Mouse (Mus musculus) stomach, embryonic 15.5 days (tissue): Measurements from ENCODE around the gene Med7. TPM values are rescaled to one million over a fixed set of nuclear protein-coding genes. Genes with fewer than 3 reads are reported as not detected.
A peak's percentile ranks its signal among the peaks of the same experiment; 100 is the strongest.

ENCODE experiments used
- ATAC-seq: fragments of 200-750 bp; cut with Nextera tagmentation; 2 replicates; pipeline ENCODE4 v1.8.0; 2017; ENCODE audit warnings: low read depth, moderate number of reproducible peaks, moderate TSS enrichment; ENCODE audit not compliant: insufficient read depth, low FRiP score
- H3K27ac ChIP-seq: fragments of 300-500 bp; sonication (generic); 2 replicates; pipeline ENCODE4 v1.5.1; 2015; ENCODE audit warnings: mild to moderate bottlenecking, inconsistent platforms
- H3K27me3 ChIP-seq: fragments of 300-500 bp; sonication (generic); replicated peaks from 2 replicates; pipeline ENCODE4 v1.6.1; 2015; ENCODE audit warnings: inconsistent platforms
- H3K36me3 ChIP-seq: fragments of 300-500 bp; sonication (generic); 2 replicates; pipeline ENCODE4 v1.6.1; 2015; ENCODE audit warnings: inconsistent platforms
- H3K4me1 ChIP-seq: fragments of 300-500 bp; sonication (generic); 2 replicates; pipeline ENCODE4 v1.6.1; 2015; ENCODE audit warnings: inconsistent platforms
- H3K4me2 ChIP-seq: fragments of 300-500 bp; sonication (generic); 2 replicates; pipeline ENCODE4 v1.6.1; 2015; ENCODE audit warnings: mild to moderate bottlenecking, inconsistent platforms
- H3K4me3 ChIP-seq: fragments of 300-500 bp; sonication (generic); replicated peaks from 2 replicates; pipeline ENCODE4 v1.5.1; 2015; ENCODE audit warnings: inconsistent platforms
- H3K9ac ChIP-seq: fragments of 300-500 bp; sonication (generic); 2 replicates; pipeline ENCODE4 v1.6.1; 2015; ENCODE audit warnings: inconsistent platforms
- H3K9me3 ChIP-seq: fragments of 300-500 bp; sonication (generic); 2 replicates; pipeline ENCODE4 v1.6.1; 2016; ENCODE audit warnings: inconsistent platforms
- WGBS: fragments of 180-500 bp; shearing (Covaris S2); methylation state at CpG from one replicate; pipeline ENCODE4 v1.1.7; 2015; 5-methylcytosine and 5-hydroxymethylcytosine counted together
- polyA plus RNA-seq: library from polyadenylated mRNA; unstranded; fragments of >200 nt; fragmentation: Nextera tagmentation; extraction: Ambion mirVana; gene quantifications from 2 replicates; pipeline ENCODE4 v1.2.1, GENCODE M21; 2015

Med7 gene
- polyA plus RNA-seq = 64.7 and 65.4 TPM in 2 replicates

- Histone ChIP-seq H3K9ac (peak within 1 kb of the TSS; percentile 95), H3K4me3 (peak within 1 kb of the TSS; percentile 97), H3K36me3 (peaks cover 12% of the 10 kb centered on the region; the same call in 1 of the 2 replicates), H3K4me2 (peak within 1 kb of the TSS; percentile 77), H3K27me3 (no peaks in the 10 kb centered on the region), H3K9me3 (no peaks in the 10 kb centered on the region), H3K27ac (peak within 1 kb of the TSS; percentile 95), H3K4me1 (0 out of 2 replicates have a peak, but pooled peaks cover 2% of the 10 kb centered on the region)
- WGBS = under 1% methylated on average over 58 of the region's 59 CpGs
- peak; percentile 99 for ATAC-seq
These were observed at the start of gene Med7 for GRCm38 (mm10) chr11:46436760-46437458. Gene Med7, plus strand, starts transcription at chr11:46436925.

GRCm38 (mm10) chr11:46387061-46387460 is 49.7 kb upstream of the Med7 start:
- whole genome bisulfite sequencing = 81% methylated on average over 8 of the region's 8 CpGs
- no peak overlapping the region for H3K9ac ChIP-seq
- no peak overlapping the region for H3K27ac ChIP-seq
- no peak for ATAC-seq
- no peaks in the 10 kb centered on the region for H3K36me3 ChIP-seq
- H3K4me1 ChIP-seq = no peaks in the 10 kb centered on the region
- H3K4me2 ChIP-seq = no peak overlapping the region
- no peak overlapping the region for H3K4me3 ChIP-seq
- no peaks in the 10 kb centered on the region for H3K27me3 ChIP-seq
- H3K9me3 ChIP-seq = no peaks in the 10 kb centered on the region

DNA sequence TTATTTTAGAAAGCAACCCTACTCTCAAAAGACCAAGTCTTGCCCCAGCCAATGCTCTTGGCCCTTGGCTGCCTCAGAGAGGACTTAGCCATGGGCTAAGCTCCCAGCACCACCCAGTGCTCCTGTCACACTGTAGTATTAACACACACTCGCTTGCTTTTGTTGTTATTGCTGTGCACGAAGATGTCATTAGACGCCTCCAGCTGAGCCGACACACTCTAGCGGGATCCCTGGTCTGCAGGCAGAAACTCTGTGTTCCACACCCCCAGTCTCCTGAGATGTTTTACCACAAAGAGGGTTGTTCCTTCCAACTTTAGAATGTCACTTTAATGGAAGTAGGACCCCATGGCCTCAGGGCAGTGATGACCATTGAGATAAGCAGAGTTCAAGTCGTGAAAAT is 48.3 kb upstream of the Med7 start:
- H3K9ac ChIP-seq = no peak overlapping the region
- no peaks in the 10 kb centered on the region for H3K36me3 ChIP-seq
- no peak overlapping the region for H3K27ac ChIP-seq
- H3K4me1 ChIP-seq = no peaks in the 10 kb centered on the region
- WGBS = 71% methylated on average over 6 of the region's 6 CpGs
- H3K4me3 ChIP-seq = no peak overlapping the region
- H3K4me2 ChIP-seq = no peak overlapping the region
- H3K27me3 ChIP-seq = no peaks in the 10 kb centered on the region
- ATAC-seq = no peak
- no peaks in the 10 kb centered on the region for H3K9me3 ChIP-seq

DNA sequence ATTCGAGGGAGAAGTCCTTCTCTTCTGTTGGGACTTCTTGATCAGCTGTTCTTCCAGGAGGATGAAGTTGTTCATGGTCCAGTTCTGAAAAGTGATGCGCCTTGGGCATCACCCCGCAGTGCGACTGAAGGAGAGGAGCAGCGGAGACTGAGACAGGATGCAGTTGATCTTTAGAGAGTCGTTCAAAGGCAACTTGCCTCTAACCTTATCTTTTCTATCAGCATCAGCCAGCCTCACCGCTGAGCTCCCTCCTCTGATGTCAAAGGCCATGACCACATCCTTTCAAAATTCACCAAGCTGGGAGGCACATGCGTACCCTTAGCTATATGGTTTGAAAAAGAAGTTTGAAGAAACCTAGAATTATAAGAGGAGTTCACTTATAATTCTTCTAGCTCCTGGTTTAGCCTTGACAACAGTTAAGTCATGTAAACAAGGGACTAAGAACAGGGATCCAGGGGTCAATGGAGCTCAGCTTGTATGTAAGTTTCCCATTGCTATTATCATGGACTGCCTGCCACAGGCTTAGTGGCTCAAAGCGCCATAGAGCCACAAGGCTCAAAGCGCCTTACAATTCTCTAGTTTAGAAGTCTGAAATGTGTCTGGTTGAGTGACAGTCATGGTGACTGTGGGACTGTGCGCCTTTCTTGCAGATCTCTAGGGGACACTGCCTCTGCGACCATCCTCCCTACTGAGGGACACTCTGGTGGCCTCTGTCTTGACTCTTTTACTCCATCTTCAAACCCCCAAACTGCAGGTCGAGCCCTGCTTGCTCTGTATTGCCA is 47.2 kb upstream of the Med7 start, which contains the start of gene Itk:
Gene Itk (minus strand): TSS at position 180 of the 782 bp plus-strand sequence.
- ATAC-seq = no peak
- 75% methylated on average over 13 of the region's 13 CpGs for WGBS
- H3K27ac ChIP-seq = no peak within 1 kb of the TSS

GRCm38 (mm10) chr11:46390621-46391020 is 46.1 kb upstream of the Med7 start:
- Histone ChIP-seq H3K4me3 (no peak overlapping the region), H3K9me3 (no peaks in the 10 kb centered on the region), H3K36me3 (no peaks in the 10 kb centered on the region), H3K4me2 (no peak overlapping the region), H3K9ac (no peak overlapping the region), H3K4me1 (no peaks in the 10 kb centered on the region), H3K27me3 (no peaks in the 10 kb centered on the region), H3K27ac (no peak overlapping the region)
- ATAC-seq = no peak
- 62% methylated on average over 3 of the region's 3 CpGs for WGBS

More for the DNA sequence above, 47.2 kb upstream of the Med7 start, which contains the start of gene Itk:
- H3K9me3 ChIP-seq = no peaks in the 10 kb centered on the region
- H3K27me3 ChIP-seq = no peaks in the 10 kb centered on the region
- H3K4me1 ChIP-seq = no peaks in the 10 kb centered on the region
- no peak within 1 kb of the TSS for H3K9ac ChIP-seq
- no peaks in the 10 kb centered on the region for H3K36me3 ChIP-seq
- H3K4me2 ChIP-seq = no peak within 1 kb of the TSS
- no peak within 1 kb of the TSS for H3K4me3 ChIP-seq

- no peak overlapping the region for H3K9ac ChIP-seq
- H3K36me3 ChIP-seq = no peaks in the 10 kb centered on the region
- no peaks in the 10 kb centered on the region for H3K9me3 ChIP-seq
- WGBS = 69% methylated on average over 7 of the region's 7 CpGs
- H3K4me3 ChIP-seq = no peak overlapping the region
- no peak for ATAC-seq
- no peak overlapping the region for H3K27ac ChIP-seq
- H3K4me2 ChIP-seq = no peak overlapping the region
- H3K27me3 ChIP-seq = no peaks in the 10 kb centered on the region
- no peaks in the 10 kb centered on the region for H3K4me1 ChIP-seq
These were observed 43.8 kb upstream of the Med7 start for GRCm38 (mm10) chr11:46392890-46393289.

- Histone ChIP-seq H3K27me3 (no peaks in the 10 kb centered on the region), H3K4me1 (no peaks in the 10 kb centered on the region), H3K4me3 (no peak overlapping the region), H3K9ac (no peak overlapping the region), H3K4me2 (no peak overlapping the region), H3K27ac (no peak overlapping the region), H3K9me3 (no peaks in the 10 kb centered on the region), H3K36me3 (no peaks in the 10 kb centered on the region)
- WGBS = 80% methylated on average over 4 of the region's 4 CpGs
- no peak for ATAC-seq
These were observed 43.3 kb upstream of the Med7 start for GRCm38 (mm10) chr11:46393413-46393812.

- Histone ChIP-seq H3K27me3 (no peaks in the 10 kb centered on the region), H3K27ac (no peak overlapping the region), H3K9me3 (no peaks in the 10 kb centered on the region), H3K36me3 (no peaks in the 10 kb centered on the region), H3K4me3 (no peak overlapping the region), H3K4me1 (no peaks in the 10 kb centered on the region), H3K4me2 (no peak overlapping the region), H3K9ac (no peak overlapping the region)
- 74% methylated on average over 2 of the region's 2 CpGs for WGBS
- ATAC-seq = no peak
These were observed 41.6 kb upstream of the Med7 start for GRCm38 (mm10) chr11:46395088-46395487.

DNA sequence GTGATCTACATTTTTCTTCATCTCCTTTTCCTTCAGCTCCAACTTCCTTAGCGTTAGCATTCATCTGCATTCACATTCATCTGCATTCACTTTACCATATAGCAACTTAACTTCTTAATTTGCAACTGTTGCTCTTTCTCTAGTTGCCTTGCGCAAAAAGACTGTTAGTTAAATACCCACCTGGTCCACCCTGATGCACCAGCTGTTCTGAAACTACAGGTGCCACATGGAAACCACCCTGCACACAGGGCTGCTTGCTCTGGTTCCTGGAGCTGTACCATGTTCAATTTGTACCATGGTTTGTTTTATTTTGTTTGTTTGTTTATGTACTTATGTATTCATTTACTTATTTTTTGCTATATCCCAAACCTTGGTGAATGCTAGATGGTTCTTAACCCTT is 41.0 kb upstream of the Med7 start:
- Histone ChIP-seq H3K4me3 (no peak overlapping the region), H3K36me3 (no peaks in the 10 kb centered on the region), H3K9ac (no peak overlapping the region), H3K9me3 (no peaks in the 10 kb centered on the region), H3K4me2 (no peak overlapping the region), H3K27ac (no peak overlapping the region), H3K27me3 (no peaks in the 10 kb centered on the region), H3K4me1 (no peaks in the 10 kb centered on the region)
- WGBS = 87% methylated on average over 2 of the region's 2 CpGs
- ATAC-seq = no peak

DNA sequence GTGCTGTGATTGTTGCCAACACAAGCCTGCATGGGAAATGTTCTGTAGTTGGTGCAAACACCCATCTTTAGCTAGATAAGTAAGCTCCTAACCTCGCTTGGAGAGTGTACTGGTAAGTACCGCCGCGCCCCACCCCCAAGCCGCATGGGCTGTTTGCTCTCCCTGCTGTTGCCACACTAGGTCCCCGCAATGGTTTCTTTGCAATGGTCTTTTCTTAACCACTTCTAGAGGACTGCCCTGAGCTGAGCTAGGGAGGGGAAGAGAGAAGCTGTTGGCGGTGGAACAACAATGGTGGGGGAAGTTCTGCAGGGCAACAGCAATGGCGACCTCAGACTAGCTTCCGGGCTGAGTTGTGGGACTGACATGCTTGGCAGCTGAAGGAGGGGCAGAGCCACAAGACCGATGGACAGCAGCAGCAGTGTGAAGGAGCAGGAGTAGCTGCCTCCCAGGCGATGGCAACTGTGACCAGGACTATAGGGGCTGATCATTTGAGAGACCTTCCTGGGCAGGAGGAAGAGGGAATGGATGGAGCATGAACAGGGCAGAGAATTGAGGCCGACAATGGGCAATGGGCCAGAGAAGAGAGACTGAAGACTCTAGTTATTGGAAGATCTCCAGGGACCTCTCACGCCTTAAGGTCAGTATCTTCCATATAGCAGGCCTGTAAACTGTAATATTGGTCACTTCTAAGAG is 40.4 kb upstream of the Med7 start, which contains the start of gene Fam71b:
Gene Fam71b (plus strand): TSS at position 393 of the 693 bp plus-strand sequence.
- no peak within 1 kb of the TSS for H3K4me2 ChIP-seq
- ATAC-seq = no peak
- no peak within 1 kb of the TSS for H3K4me3 ChIP-seq
- no peaks in the 10 kb centered on the region for H3K27me3 ChIP-seq
- no peaks in the 10 kb centered on the region for H3K4me1 ChIP-seq
- H3K9me3 ChIP-seq = no peaks in the 10 kb centered on the region
- H3K27ac ChIP-seq = no peak within 1 kb of the TSS
- WGBS = 72% methylated on average over 13 of the region's 13 CpGs
- no peak within 1 kb of the TSS for H3K9ac ChIP-seq
- no peaks in the 10 kb centered on the region for H3K36me3 ChIP-seq

DNA sequence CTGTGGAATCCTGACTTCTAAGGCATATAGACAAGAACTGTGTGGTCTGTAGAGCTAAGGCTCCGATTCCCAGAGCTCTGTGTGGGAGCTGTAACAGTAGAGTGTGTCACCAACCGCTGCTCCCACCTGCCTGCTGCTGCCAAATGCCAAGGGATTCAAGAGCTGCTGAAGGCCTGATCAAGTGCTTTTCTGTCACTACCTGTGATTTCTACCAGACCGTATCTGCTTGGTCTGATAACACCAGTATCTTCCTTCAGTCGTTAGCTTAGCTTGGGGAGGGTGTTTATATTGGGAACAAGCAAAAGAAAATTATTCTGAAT is 39.9 kb upstream of the Med7 start:
- no peaks in the 10 kb centered on the region for H3K36me3 ChIP-seq
- WGBS = 72% methylated on average over 4 of the region's 4 CpGs
- ATAC-seq = no peak

GRCm38 (mm10) chr11:46397900-46398299 is 38.8 kb upstream of the Med7 start:
- Histone ChIP-seq H3K4me1 (no peaks in the 10 kb centered on the region), H3K9ac (no peak overlapping the region), H3K27me3 (no peaks in the 10 kb centered on the region), H3K9me3 (no peaks in the 10 kb centered on the region), H3K4me2 (no peak overlapping the region), H3K36me3 (no peaks in the 10 kb centered on the region), H3K27ac (no peak overlapping the region), H3K4me3 (no peak overlapping the region)
- ATAC-seq = no peak
- WGBS = 43% methylated on average over 2 of the region's 2 CpGs

More for the DNA sequence above, 39.9 kb upstream of the Med7 start:
- Histone ChIP-seq H3K9ac (no peak overlapping the region), H3K27ac (no peak overlapping the region), H3K9me3 (no peaks in the 10 kb centered on the region), H3K4me1 (no peaks in the 10 kb centered on the region), H3K4me2 (no peak overlapping the region), H3K27me3 (no peaks in the 10 kb centered on the region), H3K4me3 (no peak overlapping the region)
